Mouse (Mus musculus) thymus, postnatal 10 days (tissue): ENCODE data around the gene 2200002J24Rik.
"Not testable (repeated sequence)": the region's sequence is repeated elsewhere in the genome, so short reads cannot be mapped to it uniquely, and the experiment has no call there.

ENCODE experiments used
- DNase-seq, 2 experiments: peaks; one replicate each; pipeline ENCODE4 v3.0.0; 2021; ENCODE audit warnings: low spot score in 2 of 2

Gene 2200002J24Rik

DNA sequence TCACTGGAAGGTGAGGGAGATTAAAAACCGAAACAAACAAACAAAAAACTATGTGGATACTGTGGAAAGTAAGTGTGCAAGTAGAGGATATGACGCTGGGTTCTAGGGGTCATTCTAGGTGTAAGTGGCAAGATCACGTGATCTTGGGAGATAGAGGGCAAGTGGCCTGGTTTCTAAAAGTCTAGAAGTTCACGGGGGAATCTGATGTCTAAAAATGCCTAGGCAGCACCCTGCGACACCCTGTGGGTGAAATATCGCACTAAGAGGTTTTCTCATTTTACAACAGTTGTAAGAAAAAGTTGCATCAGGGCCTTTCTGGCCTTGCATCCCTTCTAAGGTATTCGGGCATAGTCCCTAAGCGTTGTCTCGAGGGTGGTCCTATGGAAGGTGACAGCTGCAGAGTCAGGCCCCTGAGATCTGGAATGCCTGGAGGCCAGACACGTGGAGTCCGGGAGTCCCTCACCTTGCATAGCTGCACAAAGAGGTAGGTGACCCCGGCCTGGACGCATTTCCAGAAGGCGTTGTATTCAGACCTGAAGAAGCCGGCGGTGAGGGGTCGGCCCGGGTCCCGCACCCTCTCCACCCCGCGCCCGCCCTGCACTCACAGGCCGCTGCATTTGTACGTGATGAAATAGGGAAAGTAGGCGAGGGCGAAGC is 30.1 kb downstream of the 2200002J24Rik start:
- no peak for DNase-seq

GRCm38 (mm10) chr7:30729396-30730063 is 30.8 kb downstream of the 2200002J24Rik start, which contains the start of gene Tmem147:
Tmem147 (minus strand) TSS chr7:30729540.
- peak; percentile 92 to 94 for DNase-seq

- DNase-seq, result not testable (repeated sequence)
Measured at GRCm38 (mm10) chr7:30730064-30730722, 31.5 kb downstream of the 2200002J24Rik start.

DNA sequence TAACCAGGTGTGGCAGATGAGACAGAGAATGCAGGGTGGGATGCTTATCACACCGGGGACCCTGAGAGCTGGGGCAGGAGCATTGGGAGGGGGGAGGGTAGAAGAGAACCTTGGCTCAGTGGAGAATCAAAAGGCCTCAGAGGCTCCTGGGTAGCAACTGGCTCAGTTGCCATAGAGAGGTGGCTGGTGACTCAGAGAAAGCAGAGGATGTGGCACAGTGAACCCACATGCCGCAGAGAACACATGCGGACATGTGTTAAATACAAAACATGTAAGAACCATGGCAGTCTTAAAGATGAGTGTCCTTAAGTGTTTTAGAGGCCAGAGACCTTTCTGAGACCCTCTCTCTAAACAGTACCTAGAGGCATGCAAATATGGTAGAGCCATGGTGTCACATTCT is 37.5 kb downstream of the 2200002J24Rik start:
- DNase-seq, result no peak

DNA sequence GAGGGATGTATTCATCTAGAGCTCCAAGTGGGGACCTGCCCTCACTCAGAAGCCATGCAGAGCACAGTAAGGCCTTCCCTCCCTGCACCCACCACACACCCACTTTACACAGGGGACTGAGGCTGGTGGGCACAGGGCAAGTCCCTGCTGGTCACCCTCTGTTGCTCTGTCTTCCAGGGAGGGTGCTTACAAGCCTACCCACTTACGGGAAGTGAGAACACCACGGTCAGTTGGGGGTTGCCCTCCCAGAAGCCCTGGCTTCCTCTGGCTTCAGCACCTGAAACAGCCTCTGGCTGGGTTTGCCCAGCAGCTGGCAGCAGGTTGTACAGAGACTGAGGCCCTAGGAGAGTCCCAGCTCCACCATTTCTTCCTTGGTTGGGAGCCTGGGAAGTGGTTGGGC is 43.8 kb downstream of the 2200002J24Rik start:
- DNase-seq, result not testable (repeated sequence)

- DNase-seq, result not testable (repeated sequence)
Measured at GRCm38 (mm10) chr7:30743617-30744016, 44.9 kb downstream of the 2200002J24Rik start, which contains the start of gene Gapdhs. Gapdhs (minus strand) TSS chr7:30743681.

GRCm38 (mm10) chr7:30744022-30744598 is 45.4 kb downstream of the 2200002J24Rik start:
- no peak for DNase-seq

DNA sequence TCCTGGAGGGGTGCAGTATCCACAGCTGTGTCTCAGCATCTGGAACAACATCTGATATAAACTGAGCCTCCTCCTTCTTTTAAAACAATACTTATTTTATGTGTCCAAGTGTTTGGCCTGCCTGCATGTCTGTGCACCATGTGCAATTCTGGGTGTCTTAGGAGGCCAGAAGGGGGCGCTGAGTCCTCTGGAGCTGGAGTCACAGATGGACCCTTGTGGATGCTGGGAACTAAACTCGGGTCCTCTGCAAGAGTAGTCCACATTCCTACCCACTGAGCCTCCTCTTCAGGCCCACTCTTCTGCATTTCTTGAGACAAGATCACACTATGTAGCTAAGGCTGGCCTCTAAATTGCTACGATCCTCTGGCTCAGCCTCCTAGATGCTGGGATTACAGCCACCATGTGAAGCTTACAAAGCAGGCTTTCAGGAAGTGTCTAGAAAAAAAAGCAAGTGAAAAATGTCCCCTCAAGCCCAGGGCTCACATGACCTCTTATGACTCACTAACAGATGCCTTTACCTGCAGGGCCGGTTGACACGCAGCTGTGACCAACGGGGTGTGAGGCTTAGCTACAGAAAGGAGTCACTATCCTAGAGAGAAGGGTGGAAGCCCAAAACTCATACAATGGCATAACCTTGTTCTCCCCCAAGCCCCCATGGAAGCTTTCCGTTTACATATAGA is 48.9 kb downstream of the 2200002J24Rik start:
- DNase-seq, result no peak
